Mouse (Mus musculus): ENCODE data around the gene Tbx4.

Tbx4 gene

GRCm38 (mm10) chr11:85896335-85896985, 10.2 kb downstream of the Tbx4 start:
- in situ Hi-C loops (cut with MboI), result no loop called here

- in situ Hi-C loops (cut with MboI), result no loop called here
These were observed 14.1 kb downstream of the Tbx4 start for GRCm38 (mm10) chr11:85900291-85900690.

GRCm38 (mm10) chr11:85909514-85909913, 23.3 kb downstream of the Tbx4 start:
- in situ Hi-C loops (cut with MboI), result no loop called here

- in situ Hi-C loops (cut with MboI), result no loop called here
These were observed 23.9 kb downstream of the Tbx4 start for GRCm38 (mm10) chr11:85910133-85910532.

GRCm38 (mm10) chr11:85913506-85913905, 27.3 kb downstream of the Tbx4 start:
- in situ Hi-C loops (cut with MboI), result no loop called here

- in situ Hi-C loops (cut with MboI), result no loop called here
These were observed 31.1 kb downstream of the Tbx4 start for GRCm38 (mm10) chr11:85917091-85917992.

GRCm38 (mm10) chr11:85917993-85918325, 31.7 kb downstream of the Tbx4 start:
- in situ Hi-C loops (cut with MboI), result no loop called here

- in situ Hi-C loops (cut with MboI), result no loop called here
These were observed 32.2 kb downstream of the Tbx4 start for GRCm38 (mm10) chr11:85918388-85918940.

GRCm38 (mm10) chr11:85925294-85925743, 39.1 kb downstream of the Tbx4 start:
- in situ Hi-C loops (cut with MboI), result no loop called here

GRCm38 (mm10) chr11:85926287-85926764, 40.1 kb downstream of the Tbx4 start:
- in situ Hi-C loops (cut with MboI), result no loop called here

GRCm38 (mm10) chr11:85928106-85928505, 41.9 kb downstream of the Tbx4 start:
- in situ Hi-C loops (cut with MboI), result no loop called here

GRCm38 (mm10) chr11:85929651-85930050, 43.4 kb downstream of the Tbx4 start:
- in situ Hi-C loops (cut with MboI), result no loop called here

- in situ Hi-C loops (cut with MboI), result no loop called here
These were observed 55.8 kb downstream of the Tbx4 start for GRCm38 (mm10) chr11:85941785-85942570.

GRCm38 (mm10) chr11:85948765-85949164, 62.5 kb downstream of the Tbx4 start:
- in situ Hi-C loops (cut with MboI), result no loop called here

- in situ Hi-C loops (cut with MboI), result no loop called here
These were observed 63.5 kb downstream of the Tbx4 start for GRCm38 (mm10) chr11:85949749-85950148.

GRCm38 (mm10) chr11:85952538-85952937, 66.3 kb downstream of the Tbx4 start:
- in situ Hi-C loops (cut with MboI), result no loop called here

GRCm38 (mm10) chr11:85955611-85956010, 69.4 kb downstream of the Tbx4 start:
- in situ Hi-C loops (cut with MboI), result no loop called here

- in situ Hi-C loops (cut with MboI), result no loop called here
These were observed 70.2 kb downstream of the Tbx4 start for GRCm38 (mm10) chr11:85956422-85956821.

- in situ Hi-C loops (cut with MboI), result no loop called here
These were observed 70.9 kb downstream of the Tbx4 start for GRCm38 (mm10) chr11:85956950-85957778.

GRCm38 (mm10) chr11:85959837-85960236, 73.6 kb downstream of the Tbx4 start:
- in situ Hi-C loops (cut with MboI), result no loop called here

GRCm38 (mm10) chr11:85960273-85960672, 74.1 kb downstream of the Tbx4 start:
- in situ Hi-C loops (cut with MboI), result no loop called here
